Mouse (Mus musculus) hindbrain, embryonic 14.5 days (tissue): ENCODE results near the gene Exoc2. TPM values are rescaled to one million over a fixed set of nuclear protein-coding genes. Genes with fewer than 3 reads are reported as not detected.

Experiments used
- ATAC-seq: fragments of 200-750 bp; cut with Nextera tagmentation; 2 replicates; pipeline ENCODE4 v1.8.0; 2017; ENCODE audit warnings: moderate number of reproducible peaks, mild to moderate bottlenecking, moderate TSS enrichment, moderate library complexity; ENCODE audit not compliant: low FRiP score
- DNase-seq: peaks from one replicate; pipeline ENCODE4 v3.0.0-alpha.2; 2015; ENCODE audit warnings: low spot score
- H3K27ac ChIP-seq: fragments of 300-500 bp; sonication (generic); 2 replicates; pipeline ENCODE4 v1.5.1; 2014; ENCODE audit warnings: mild to moderate bottlenecking, moderate library complexity
- H3K27me3 ChIP-seq: fragments of 300-500 bp; sonication (generic); 2 replicates; pipeline ENCODE4 v1.6.1; 2014; ENCODE audit warnings: mild to moderate bottlenecking, low read length, mixed read lengths; ENCODE audit not compliant: control insufficient read depth, insufficient read depth
- H3K36me3 ChIP-seq: fragments of 300-500 bp; sonication (generic); replicated peaks from 2 replicates; pipeline ENCODE4 v1.6.1; 2014; ENCODE audit not compliant: control insufficient read depth, insufficient read depth
- H3K4me1 ChIP-seq: fragments of 300-500 bp; sonication (generic); replicated peaks from 2 replicates; pipeline ENCODE4 v1.6.1; 2014; ENCODE audit warnings: antibody characterized with exemption, low read length, mixed read lengths; ENCODE audit not compliant: control insufficient read depth, insufficient read depth
- H3K4me2 ChIP-seq: fragments of 300-500 bp; sonication (generic); replicated peaks from 2 replicates; pipeline ENCODE4 v1.6.1; 2014; ENCODE audit warnings: mild to moderate bottlenecking, moderate library complexity
- H3K4me3 ChIP-seq: fragments of 300-500 bp; sonication (generic); replicated peaks from 2 replicates; pipeline ENCODE4 v1.5.1; 2014; ENCODE audit warnings: mild to moderate bottlenecking, low read length
- H3K9ac ChIP-seq: fragments of 300-500 bp; sonication (generic); 2 replicates; pipeline ENCODE4 v1.6.1; 2014
- H3K9me3 ChIP-seq: fragments of 300-500 bp; sonication (generic); 2 replicates; pipeline ENCODE4 v1.6.1; 2016; ENCODE audit warnings: low read length; ENCODE audit not compliant: control insufficient read depth
- WGBS: fragments of 180-500 bp; shearing (Covaris S2); extraction: QIAGEN DNeasy Blood & Tissue Kit; methylation state at CpG from one replicate; pipeline ENCODE4 v1.1.7; 2014; 5-methylcytosine and 5-hydroxymethylcytosine counted together
- polyA plus RNA-seq: library from polyadenylated mRNA; unstranded; fragments of >200 nt; fragmentation: Nextera tagmentation; extraction: Ambion mirVana; gene quantifications from 2 replicates; pipeline ENCODE4 v1.2.1, GENCODE M21; 2014

Exoc2 gene
- polyA plus RNA-seq, 1 experiment from 2014 or later = 58.6 TPM

DNA sequence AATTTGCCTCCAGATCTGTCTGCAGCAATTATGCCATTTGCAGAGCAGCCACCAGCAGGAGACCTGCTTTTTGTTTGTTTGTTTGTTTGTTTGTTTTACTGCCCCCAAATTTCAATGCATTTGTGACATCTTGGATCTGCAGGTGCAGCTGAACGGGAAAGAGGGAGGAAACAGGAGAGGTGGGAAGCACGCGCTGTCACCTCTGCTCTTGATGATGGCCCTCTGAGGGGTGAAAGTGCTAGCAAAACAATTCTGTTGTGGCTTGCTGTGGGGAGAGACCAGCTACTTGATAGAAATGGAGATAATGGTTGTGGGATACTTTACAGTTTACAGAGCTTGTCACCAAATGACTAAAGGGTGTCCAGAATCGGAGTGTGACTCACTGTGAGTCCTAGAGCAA lies 177.9 kb downstream of the Exoc2 start:
- Histone ChIP-seq H3K9ac (no peak overlapping the region), H3K27ac (no peak overlapping the region), H3K4me3 (no peak overlapping the region), H3K4me1 (no peaks in the 10 kb centered on the region), H3K9me3 (no peaks in the 10 kb centered on the region), H3K4me2 (no peak overlapping the region), H3K27me3 (no peaks in the 10 kb centered on the region), H3K36me3 (no peaks in the 10 kb centered on the region)
- DNase-seq (no peak), ATAC-seq (no peak)
- WGBS = 94% methylated on average over 4 of the region's 4 CpGs

DNA sequence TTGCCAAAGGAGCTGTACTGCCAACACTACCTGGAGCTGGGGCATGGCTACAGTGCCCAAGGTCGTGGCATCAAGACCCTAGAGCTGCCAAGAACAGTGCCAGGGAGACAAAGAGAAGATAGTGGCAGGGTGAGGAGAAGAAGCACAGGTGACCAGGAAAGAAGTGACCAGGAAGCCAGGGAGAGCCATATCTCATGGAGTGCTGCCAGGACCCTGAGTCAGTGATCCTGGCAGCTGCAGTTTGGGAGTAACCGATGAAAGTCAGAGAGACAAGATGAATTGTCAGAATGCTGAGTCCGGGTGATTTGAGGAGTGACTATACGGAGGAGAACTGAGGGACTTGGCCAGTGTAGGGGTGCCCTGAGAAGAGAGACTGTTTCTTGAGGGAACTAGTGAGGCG lies 180.3 kb downstream of the Exoc2 start:
- H3K27me3 ChIP-seq = no peaks in the 10 kb centered on the region
- WGBS = 88% methylated on average over 5 of the region's 5 CpGs
- H3K27ac ChIP-seq = no peak overlapping the region
- no peak for ATAC-seq
- H3K9me3 ChIP-seq = no peaks in the 10 kb centered on the region
- H3K4me1 ChIP-seq = no peaks in the 10 kb centered on the region
- no peak overlapping the region for H3K4me3 ChIP-seq
- H3K4me2 ChIP-seq = no peak overlapping the region
- DNase-seq = no peak
- H3K9ac ChIP-seq = no peak overlapping the region
- no peaks in the 10 kb centered on the region for H3K36me3 ChIP-seq

DNA sequence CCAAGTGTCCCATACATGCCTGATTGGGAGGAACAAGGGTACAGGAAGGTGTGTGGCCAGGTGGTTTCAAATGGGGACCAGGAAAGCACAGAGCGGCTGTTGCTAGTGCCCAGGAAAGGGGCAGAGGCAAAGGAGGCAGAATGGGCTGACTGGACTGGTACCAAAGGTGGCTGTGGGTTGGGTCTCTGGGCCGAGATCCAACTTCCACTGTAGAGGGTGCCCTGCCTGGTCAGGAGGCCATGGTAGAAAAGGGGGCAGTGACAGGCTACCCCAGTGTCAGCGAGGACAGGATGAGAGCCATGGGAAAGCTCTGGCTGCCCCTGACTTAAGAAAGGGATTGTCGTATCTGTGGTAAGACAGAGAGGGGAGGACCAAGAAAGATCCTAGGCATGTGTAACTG lies 180.7 kb downstream of the Exoc2 start:
- H3K27ac ChIP-seq = no peak overlapping the region
- no peaks in the 10 kb centered on the region for H3K27me3 ChIP-seq
- no peak overlapping the region for H3K9ac ChIP-seq
- DNase-seq = no peak
- 93% methylated on average over 4 of the region's 4 CpGs for WGBS
- H3K4me1 ChIP-seq = no peaks in the 10 kb centered on the region
- H3K4me2 ChIP-seq = no peak overlapping the region
- H3K9me3 ChIP-seq = no peaks in the 10 kb centered on the region
- no peak for ATAC-seq
- no peak overlapping the region for H3K4me3 ChIP-seq
- no peaks in the 10 kb centered on the region for H3K36me3 ChIP-seq

DNA sequence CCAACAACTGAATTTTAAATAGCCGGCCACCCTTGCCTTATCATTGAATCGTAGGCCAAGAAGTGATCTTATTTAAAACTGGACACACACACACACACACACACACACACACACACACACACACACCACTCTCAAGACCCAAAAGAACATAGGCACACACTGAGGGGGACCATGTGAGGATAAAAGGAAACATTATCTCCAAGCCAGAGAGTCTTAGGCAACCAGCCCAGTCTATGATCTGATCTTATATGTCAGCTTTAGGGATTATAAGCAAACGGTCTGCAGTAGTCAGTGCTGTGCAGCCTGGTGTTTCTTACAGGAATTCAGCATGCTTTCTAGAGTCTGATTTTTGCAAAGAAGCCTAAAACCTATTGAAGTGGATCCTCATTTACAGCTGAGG lies 181.2 kb downstream of the Exoc2 start:
- H3K9me3 ChIP-seq = no peaks in the 10 kb centered on the region
- no peaks in the 10 kb centered on the region for H3K36me3 ChIP-seq
- no peaks in the 10 kb centered on the region for H3K27me3 ChIP-seq
- H3K4me1 ChIP-seq = no peaks in the 10 kb centered on the region
- ATAC-seq = no peak
- DNase-seq = no peak
- WGBS = 85% methylated on average over 3 of the region's 3 CpGs
- H3K27ac ChIP-seq = no peak overlapping the region
- no peak overlapping the region for H3K4me3 ChIP-seq
- H3K4me2 ChIP-seq = no peak overlapping the region
- no peak overlapping the region for H3K9ac ChIP-seq

DNA sequence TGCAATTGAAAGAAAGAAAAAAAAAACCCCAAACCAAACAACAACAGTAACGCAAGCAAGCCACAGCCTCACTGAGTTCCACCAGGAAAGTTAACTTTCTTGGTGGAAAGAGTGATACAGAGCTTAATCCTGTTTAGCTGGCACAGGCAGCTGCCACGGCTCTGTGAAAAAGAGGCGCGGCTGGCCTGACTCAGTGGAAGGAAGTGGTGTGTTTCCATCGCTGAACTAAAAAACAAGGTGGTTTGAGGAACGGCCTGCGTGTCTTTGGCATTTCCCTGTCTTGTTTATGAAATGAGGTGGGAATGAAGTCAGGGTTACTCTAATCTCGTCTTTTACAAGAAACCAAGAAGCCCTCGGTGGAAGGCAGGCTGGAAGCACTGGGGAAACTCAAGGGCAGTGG lies 181.6 kb downstream of the Exoc2 start:
- Histone ChIP-seq H3K27ac (no peak overlapping the region), H3K4me2 (no peak overlapping the region), H3K36me3 (no peaks in the 10 kb centered on the region), H3K9ac (no peak overlapping the region), H3K4me1 (no peaks in the 10 kb centered on the region), H3K9me3 (no peaks in the 10 kb centered on the region), H3K4me3 (no peak overlapping the region), H3K27me3 (no peaks in the 10 kb centered on the region)
- DNase-seq (no peak), ATAC-seq (no peak)
- 90% methylated on average over 9 of the region's 9 CpGs for WGBS

DNA sequence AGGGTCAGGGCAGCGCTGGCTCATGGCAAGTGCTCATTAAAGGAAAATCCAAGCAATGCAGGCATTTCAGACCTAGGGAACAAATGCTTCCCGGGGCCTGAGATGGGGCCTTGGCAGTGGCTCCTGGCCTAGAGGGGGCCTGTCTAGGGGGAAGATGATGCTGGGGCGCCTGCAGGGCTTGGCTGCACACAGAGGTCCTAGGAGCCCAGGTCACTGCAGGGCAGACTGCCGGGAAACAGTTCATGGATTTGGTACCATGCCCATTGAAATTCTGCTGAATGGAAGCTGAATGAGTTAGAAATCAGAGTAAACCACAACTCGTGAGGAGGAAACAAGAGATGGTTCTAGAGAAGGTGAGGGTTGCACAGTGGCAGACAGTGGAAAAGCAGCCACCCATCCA lies 183.9 kb downstream of the Exoc2 start:
- Histone ChIP-seq H3K9me3 (no peaks in the 10 kb centered on the region), H3K9ac (no peak overlapping the region), H3K4me1 (no peaks in the 10 kb centered on the region), H3K4me3 (no peak overlapping the region), H3K36me3 (no peaks in the 10 kb centered on the region), H3K27me3 (no peaks in the 10 kb centered on the region), H3K27ac (no peak overlapping the region), H3K4me2 (no peak overlapping the region)
- ATAC-seq = no peak
- no peak for DNase-seq
- WGBS = 71% methylated on average over 5 of the region's 5 CpGs

DNA sequence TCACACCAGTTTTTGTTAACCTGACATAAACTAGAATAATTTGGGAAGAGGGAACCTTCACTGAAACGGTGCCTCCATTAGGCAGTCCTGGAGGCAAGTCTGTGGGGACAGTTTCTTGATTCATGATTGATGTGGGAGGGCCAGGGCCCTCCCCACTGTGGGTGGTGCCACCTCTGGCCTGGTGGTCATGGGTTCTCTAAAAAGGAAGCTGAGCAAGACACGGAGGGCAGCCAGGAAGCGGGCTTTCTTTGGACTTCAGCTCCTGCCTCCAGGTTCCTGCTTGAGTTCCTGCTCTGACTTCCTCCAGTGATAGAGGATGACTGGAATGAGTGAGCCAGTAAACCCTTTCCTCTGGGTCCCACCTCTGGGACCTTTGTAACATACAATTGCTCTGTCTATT lies 185.5 kb downstream of the Exoc2 start:
- WGBS = 86% methylated on average over 3 of the region's 3 CpGs
- ATAC-seq = no peak

DNA sequence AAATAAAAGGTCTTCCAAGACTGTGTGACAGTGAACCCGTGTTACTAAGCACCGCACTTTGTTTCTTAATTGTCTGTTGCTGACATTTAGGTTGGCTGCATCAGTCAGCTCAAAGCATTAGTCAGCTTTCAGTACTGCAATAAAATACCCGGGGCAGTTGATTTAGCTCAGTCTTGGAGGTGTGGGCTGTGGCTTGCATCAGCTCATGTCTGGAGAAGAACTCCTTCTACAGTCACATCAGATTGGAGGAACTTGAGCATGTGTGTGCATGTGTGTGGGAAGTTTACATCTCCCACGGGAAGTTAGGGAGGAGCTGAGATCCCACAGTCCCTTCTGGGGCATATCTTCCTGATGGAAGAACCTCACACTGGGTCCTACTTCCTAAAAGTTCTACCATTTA lies 185.9 kb downstream of the Exoc2 start:
- no peak for DNase-seq
- Histone ChIP-seq H3K9me3 (no peaks in the 10 kb centered on the region), H3K36me3 (no peaks in the 10 kb centered on the region), H3K27me3 (no peaks in the 10 kb centered on the region), H3K4me1 (no peaks in the 10 kb centered on the region), H3K27ac (no peak overlapping the region), H3K9ac (no peak overlapping the region), H3K4me3 (no peak overlapping the region), H3K4me2 (no peak overlapping the region)
- ATAC-seq = no peak
- WGBS = 87% methylated on average over 4 of the region's 4 CpGs

More for the DNA sequence above, 185.5 kb downstream of the Exoc2 start:
- no peak overlapping the region for H3K27ac ChIP-seq
- no peaks in the 10 kb centered on the region for H3K9me3 ChIP-seq
- H3K4me2 ChIP-seq = no peak overlapping the region
- DNase-seq = no peak
- H3K36me3 ChIP-seq = no peaks in the 10 kb centered on the region
- H3K4me1 ChIP-seq = no peaks in the 10 kb centered on the region
- H3K9ac ChIP-seq = no peak overlapping the region
- H3K4me3 ChIP-seq = no peak overlapping the region
- H3K27me3 ChIP-seq = no peaks in the 10 kb centered on the region

DNA sequence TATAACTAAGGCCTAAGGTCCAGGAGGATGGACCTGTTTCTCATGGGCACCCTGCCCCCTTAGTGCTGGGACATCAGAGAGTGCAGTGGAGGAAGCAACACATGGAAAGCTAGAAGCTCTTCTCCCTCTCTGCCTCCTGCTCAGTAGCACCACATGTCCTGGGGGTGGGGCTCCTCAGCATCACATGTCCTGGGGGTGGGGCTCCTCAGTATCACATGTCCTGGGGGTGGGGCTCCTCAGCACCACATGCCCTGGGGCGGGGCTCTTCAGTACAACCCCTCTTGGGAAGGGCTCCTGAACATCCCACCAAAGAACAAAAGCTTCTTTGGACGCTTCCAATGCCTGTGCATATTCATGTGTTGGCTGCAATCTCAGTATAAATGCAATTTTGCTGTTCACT lies 186.3 kb downstream of the Exoc2 start:
- WGBS = 85% methylated on average over 2 of the region's 2 CpGs
- Histone ChIP-seq H3K4me1 (no peaks in the 10 kb centered on the region), H3K9ac (no peak overlapping the region), H3K27ac (no peak overlapping the region), H3K4me2 (no peak overlapping the region), H3K27me3 (no peaks in the 10 kb centered on the region), H3K9me3 (no peaks in the 10 kb centered on the region), H3K36me3 (no peaks in the 10 kb centered on the region), H3K4me3 (no peak overlapping the region)
- no peak for DNase-seq
- ATAC-seq = no peak

DNA sequence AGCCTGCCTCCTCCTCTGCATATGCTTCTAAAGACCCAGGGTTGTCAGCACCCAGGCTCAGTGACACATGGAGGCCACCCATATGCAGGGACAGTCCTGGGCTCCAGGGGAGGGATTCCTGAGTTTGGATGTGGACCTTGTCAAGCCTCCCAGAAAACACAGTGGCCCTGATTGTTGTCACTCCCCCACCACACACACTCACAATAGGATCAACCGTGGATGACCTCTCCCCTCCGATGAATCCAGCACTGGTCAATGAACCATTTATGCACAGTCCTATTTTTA lies 186.9 kb downstream of the Exoc2 start:
- 39% methylated on average over 2 of the region's 2 CpGs for WGBS
- Histone ChIP-seq H3K9me3 (no peaks in the 10 kb centered on the region), H3K27me3 (no peaks in the 10 kb centered on the region)

More for the DNA sequence above, 186.9 kb downstream of the Exoc2 start:
- H3K4me2 ChIP-seq = no peak overlapping the region
- no peak overlapping the region for H3K9ac ChIP-seq
- no peaks in the 10 kb centered on the region for H3K4me1 ChIP-seq
- no peak overlapping the region for H3K4me3 ChIP-seq
- no peak overlapping the region for H3K27ac ChIP-seq
- H3K36me3 ChIP-seq = no peaks in the 10 kb centered on the region
- ATAC-seq (no peak), DNase-seq (no peak)
